Mouse (Mus musculus) embryonic fibroblast, embryonic 13.5 days (primary cell): Measurements from ENCODE around the gene Fam189a1. TPM values are rescaled to one million over a fixed set of nuclear protein-coding genes. Genes with fewer than 3 reads are reported as not detected.

ENCODE experiments used
- H3K27ac ChIP-seq: 2 replicates; pipeline ENCODE4 v1.5.1; 2012; ENCODE audit warnings: low read length, control low read depth, inconsistent platforms; ENCODE audit not compliant: insufficient read depth
- H3K4me1 ChIP-seq: 2 replicates; pipeline ENCODE4 v1.6.1; 2011; ENCODE audit warnings: low read length; ENCODE audit not compliant: control insufficient read depth, insufficient read depth
- H3K4me3 ChIP-seq: 2 replicates; pipeline ENCODE4 v1.5.1; 2011; ENCODE audit warnings: mild to moderate bottlenecking, control low read depth, low read length; ENCODE audit not compliant: insufficient read depth
- CTCF ChIP-seq: IDR thresholded peaks from 2 replicates; pipeline ENCODE4 v1.5.1; 2011; ENCODE audit warnings: mild to moderate bottlenecking, control low read depth, low read length, moderate library complexity, borderline replicate concordance; ENCODE audit not compliant: insufficient read depth
- POLR2A ChIP-seq: IDR thresholded peaks from 2 replicates; pipeline ENCODE4 v1.6.1; 2011; ENCODE audit warnings: low read depth, mild to moderate bottlenecking, control low read depth, low read length, moderate library complexity
- polyA plus RNA-seq: library from polyadenylated mRNA; stranded (reverse); fragments of >200 nt; gene quantifications from 2 replicates; pipeline ENCODE4 v1.2.4, GENCODE M21; 2011; ENCODE audit warnings: low read depth; ENCODE audit not compliant: missing spikeins, insufficient read length

Gene Fam189a1
- polyA plus RNA-seq, 1 experiment: 1.4 TPM

DNA sequence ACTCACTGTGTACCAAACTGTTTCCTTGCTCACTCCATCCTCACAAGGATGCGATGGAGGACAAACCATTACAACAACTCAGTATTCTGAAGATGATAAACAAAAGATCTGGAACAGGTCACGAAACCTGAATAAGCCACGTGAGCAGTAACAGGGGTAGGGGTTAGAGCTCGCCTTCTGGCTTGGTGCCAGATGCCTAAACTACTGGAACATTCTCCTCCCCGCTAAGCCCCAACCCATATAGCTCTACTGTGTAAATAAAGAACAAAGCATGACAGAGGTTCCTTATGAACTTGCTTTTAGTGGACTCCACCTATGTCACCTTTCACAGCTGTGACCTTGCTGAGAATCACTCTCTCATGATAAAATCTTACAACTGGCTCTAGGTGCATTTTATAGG is 139.0 kb downstream of the Fam189a1 start:
- Histone ChIP-seq H3K27ac (no peak overlapping the region), H3K4me3 (no peak overlapping the region), H3K4me1 (no peaks in the 10 kb centered on the region)
- no peak for TF ChIP-seq CTCF
- no peak for TF ChIP-seq POLR2A

DNA sequence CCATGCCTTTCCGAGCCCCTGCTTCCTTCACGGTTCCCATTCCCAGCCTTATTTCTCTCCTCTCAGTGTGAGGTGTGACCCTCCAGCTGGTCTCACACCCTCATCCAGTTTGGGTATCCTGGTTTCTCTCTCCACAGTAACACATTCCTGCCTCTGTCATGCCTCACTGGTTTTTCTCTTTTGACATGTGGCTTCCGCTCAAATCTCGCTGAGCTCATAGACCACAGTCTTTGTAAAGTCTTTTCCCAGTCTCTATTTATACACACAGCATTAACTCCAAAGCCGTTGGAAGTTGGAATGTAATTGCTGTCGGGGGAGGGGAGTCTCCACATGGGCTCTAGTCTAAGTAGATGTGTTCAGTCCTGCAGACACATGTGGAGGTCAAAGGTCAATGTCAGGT is 145.2 kb downstream of the Fam189a1 start:
- H3K4me1 ChIP-seq: no peaks in the 10 kb centered on the region; the same call in 1 of the 2 replicates
- no peak overlapping the region for H3K27ac ChIP-seq
- H3K4me3 ChIP-seq: no peak overlapping the region
- TF ChIP-seq POLR2A (no peak), CTCF (no peak)

DNA sequence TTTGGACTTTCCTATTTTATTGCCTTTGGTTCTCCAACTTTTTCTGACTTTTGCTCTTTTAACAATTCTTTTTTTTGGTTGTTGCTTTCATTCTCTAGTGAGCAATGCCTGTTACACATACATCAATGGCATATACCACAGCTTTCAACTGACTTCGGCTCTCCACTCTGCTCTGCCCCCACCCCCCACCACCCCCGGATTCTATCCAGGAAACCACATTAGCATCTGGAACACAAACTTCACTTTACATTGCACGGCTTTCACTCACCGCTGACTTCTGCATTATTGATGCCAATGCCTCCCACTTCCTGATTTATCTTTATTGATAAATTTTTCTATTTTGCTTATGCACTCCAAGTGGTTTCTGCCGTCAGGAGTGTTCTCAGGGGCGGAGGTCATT is 146.1 kb downstream of the Fam189a1 start:
- no peak overlapping the region for H3K4me3 ChIP-seq
- TF ChIP-seq CTCF (no peak), POLR2A (no peak)
- no peak overlapping the region for H3K27ac ChIP-seq
- no peaks in the 10 kb centered on the region; the same call in 1 of the 2 replicates for H3K4me1 ChIP-seq

DNA sequence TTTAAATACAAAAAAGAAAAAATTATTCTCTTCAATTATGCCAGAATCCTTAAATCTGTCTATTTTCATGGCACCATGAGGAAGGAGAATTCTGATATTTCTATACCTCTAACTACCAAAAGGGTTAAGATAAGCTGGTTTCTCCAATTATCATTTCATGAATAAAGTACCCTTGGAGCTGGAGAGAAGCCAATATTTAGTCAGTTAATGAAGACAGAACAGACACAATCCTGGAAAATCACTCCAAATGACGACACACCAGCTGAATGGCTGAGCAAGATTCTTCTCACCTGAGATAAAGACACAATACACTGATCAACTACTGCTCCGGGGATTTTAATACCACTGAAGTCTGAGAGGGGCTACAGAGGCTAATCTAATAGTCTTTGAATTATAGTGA is 150.6 kb downstream of the Fam189a1 start:
- Histone ChIP-seq H3K4me1 (no peaks in the 10 kb centered on the region), H3K4me3 (no peak overlapping the region), H3K27ac (no peak overlapping the region)
- no peak for TF ChIP-seq CTCF
- TF ChIP-seq POLR2A: no peak

DNA sequence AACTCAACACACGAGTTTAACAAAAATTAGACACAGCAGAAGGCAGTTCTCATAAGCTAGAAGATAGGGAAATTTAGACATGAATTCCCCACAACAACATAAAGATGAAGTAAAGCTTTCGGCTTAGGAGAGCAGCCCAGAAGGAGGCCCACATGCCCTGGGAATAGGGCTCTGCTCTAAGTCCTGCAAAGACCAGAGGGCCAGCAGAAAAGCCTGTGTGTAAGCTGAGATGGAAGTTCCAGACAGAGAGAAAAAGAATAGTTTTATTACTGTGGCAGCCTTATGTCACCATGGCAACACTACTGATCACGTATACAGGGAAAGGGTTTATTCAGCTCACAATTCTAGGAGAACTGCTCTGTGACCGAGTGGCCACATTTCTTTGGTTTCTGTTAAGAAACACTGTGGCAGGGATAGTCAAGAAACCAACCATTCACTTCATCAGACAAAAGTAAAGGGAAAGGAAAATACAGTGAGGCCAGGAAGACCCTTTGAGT is 156.6 kb downstream of the Fam189a1 start:
- H3K4me1 ChIP-seq: no peaks in the 10 kb centered on the region
- TF ChIP-seq CTCF (no peak), POLR2A (no peak)
- no peak overlapping the region for H3K27ac ChIP-seq
- no peak overlapping the region for H3K4me3 ChIP-seq

DNA sequence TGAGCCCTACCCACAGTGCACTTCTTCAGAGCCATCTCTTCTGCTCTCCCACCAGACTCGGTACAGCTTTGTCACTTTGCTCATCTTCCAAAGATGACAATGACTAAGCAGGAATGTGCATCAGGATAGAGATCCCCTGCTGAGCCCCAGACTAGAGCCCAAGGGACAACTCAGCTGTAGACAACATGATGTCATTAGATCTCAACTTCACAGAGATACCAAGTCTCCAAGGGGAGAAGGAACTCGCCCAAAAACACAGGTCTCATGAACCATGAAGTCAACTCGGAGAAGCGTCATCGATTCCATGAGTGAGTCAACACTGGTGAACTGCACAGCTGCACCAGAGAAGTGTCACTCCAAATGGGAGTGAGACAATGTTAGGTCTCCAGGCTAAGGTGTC is 158.6 kb downstream of the Fam189a1 start:
- H3K27ac ChIP-seq: no peak overlapping the region

DNA sequence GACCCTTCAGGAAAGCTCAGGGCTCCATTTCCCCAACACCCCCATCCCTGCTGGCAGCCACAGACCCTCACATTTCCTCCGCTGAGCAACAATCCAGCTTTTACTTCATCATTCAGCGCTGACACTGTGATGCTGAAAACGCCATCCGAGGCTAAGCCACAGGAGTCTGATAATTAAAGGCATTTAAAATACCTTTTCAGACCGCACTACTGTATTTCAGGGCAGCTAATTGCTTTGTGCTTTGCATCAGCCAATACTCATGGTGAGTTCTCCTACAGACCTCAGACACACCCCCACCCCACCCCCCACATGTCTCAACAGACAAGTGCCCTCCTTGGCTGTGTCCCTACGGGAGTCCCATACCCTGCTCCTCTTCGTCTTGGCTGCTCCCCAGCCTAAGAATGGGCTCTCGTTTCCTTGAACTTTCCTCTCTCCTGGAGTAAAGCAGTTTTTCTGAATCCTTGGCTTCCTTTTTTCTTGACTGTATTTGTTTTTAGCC is 160.4 kb downstream of the Fam189a1 start:
- Histone ChIP-seq H3K27ac (no peak overlapping the region), H3K4me1 (no peaks in the 10 kb centered on the region), H3K4me3 (no peak overlapping the region)
- TF ChIP-seq POLR2A: no peak
- no peak for TF ChIP-seq CTCF

More for the DNA sequence above, 158.6 kb downstream of the Fam189a1 start:
- H3K4me1 ChIP-seq: no peaks in the 10 kb centered on the region
- TF ChIP-seq POLR2A (no peak), CTCF (no peak)
- H3K4me3 ChIP-seq: no peak overlapping the region

DNA sequence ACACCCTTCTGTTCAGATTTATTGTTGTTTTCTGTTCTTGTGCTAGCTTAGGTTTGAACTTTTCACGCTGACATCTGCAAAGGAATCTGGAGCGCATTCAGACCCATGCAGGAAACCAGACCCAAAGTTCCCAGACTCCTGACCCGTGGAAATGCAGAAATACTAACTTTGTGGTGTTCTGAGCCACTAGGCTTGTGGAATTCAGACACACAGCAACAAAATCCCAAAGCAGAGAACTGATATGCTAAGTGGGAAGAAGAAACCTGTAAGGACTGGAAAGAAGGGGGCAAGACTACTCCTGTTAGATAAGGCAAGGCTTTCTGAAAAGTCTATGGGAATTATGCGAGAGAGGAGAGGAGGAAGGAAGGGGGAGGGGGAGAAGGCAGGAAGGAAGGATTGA is 167.0 kb downstream of the Fam189a1 start:
- no peak overlapping the region for H3K27ac ChIP-seq
- no peaks in the 10 kb centered on the region for H3K4me1 ChIP-seq
- no peak overlapping the region for H3K4me3 ChIP-seq
- TF ChIP-seq POLR2A: no peak
- TF ChIP-seq CTCF: no peak

DNA sequence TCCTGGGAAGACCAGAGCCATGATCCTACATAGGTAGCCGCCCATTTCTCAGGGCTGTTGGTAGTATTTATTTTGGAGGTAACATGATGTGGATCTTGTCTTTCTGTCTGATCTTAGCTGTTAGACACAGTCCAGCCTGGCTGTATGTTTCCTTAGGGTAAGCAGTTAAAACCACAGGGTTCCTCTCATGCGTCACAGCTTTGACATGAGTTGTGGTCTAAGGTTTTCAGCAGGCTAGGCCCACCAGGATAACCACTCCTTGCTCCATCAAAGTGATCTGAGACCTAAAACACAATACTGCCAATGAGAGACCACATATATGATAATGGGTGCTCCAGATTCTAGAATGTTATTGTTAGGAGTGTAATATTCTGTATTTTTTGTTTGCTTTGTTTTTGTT is 168.4 kb downstream of the Fam189a1 start:
- H3K27ac ChIP-seq: no peak overlapping the region
- H3K4me1 ChIP-seq: no peaks in the 10 kb centered on the region
- no peak overlapping the region for H3K4me3 ChIP-seq
- TF ChIP-seq POLR2A (no peak), CTCF (no peak)

DNA sequence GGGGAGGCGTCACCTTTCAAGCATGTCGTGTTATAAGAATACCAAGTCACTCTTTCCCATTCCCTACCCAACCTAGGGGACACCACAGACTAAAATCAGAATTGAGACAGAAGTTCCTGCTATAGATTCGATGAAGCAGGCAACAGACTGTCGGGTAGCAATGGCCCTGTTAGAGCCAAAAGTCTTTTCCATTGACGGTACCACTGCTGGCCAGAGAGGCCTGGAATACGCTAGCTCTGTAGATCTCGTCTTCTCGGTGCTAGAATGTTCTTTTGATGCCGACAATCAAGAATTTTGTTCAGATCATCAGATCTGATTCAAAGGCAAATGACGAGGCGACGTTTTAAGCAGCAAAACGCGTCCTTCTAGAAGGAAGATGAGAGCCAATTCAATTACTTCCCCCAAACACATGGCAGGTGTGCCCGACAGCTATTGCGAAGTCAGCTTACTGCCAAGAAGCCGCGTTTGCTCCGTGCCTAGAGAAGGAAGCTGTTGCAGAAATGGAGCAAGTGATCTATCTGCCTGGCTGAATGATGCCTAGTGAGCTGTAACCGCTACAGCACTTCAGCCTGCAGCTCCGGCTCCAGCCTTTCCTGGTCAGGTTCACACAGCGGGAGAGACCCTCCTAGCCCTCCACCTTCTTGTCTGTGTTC is 171.8 kb downstream of the Fam189a1 start:
- no peaks in the 10 kb centered on the region for H3K4me1 ChIP-seq
- TF ChIP-seq POLR2A: no peak
- TF ChIP-seq CTCF: no peak
- no peak overlapping the region for H3K4me3 ChIP-seq

More for the DNA sequence above, 171.8 kb downstream of the Fam189a1 start:
- no peak overlapping the region for H3K27ac ChIP-seq
